Mouse (Mus musculus): ENCODE measurements around the gene Chrna3. TPM values are rescaled to one million over a fixed set of nuclear protein-coding genes. Genes with fewer than 3 reads are reported as not detected.

The Chrna3 gene
- polyA plus RNA-seq, 1 experiment from 2014 or later, result 2.0 TPM

GRCm38 (mm10) chr9:54981291-54982191 is 44.8 kb downstream of the Chrna3 start:
- Histone ChIP-seq H3K4me1 (ENCODE audit: control insufficient read depth, insufficient read depth, low read length) (no peaks in the 10 kb centered on the region), H3K4me2 (ENCODE audit: low read depth, low read length) (peak overlapping the region; percentile 93), H3K36me3 (ENCODE audit: control insufficient read depth, insufficient read depth, low read length) (no peaks in the 10 kb centered on the region), H3K9ac (ENCODE audit: low read depth, low read length) (peak overlapping the region; percentile 63), H3K27me3 (replicated peaks; ENCODE audit: control insufficient read depth, insufficient read depth, low read length) (peaks cover 44% of the 10 kb centered on the region), H3K4me3 (ENCODE audit: low read depth, low read length) (peak overlapping the region; percentile 65), H3K9me3 (ENCODE audit: control insufficient read depth, low read length) (no peaks in the 10 kb centered on the region), H3K27ac (replicated peaks; ENCODE audit: low read depth, low read length) (no peak overlapping the region)
- DNase-seq (ENCODE audit: low spot score), result peak; percentile 71
- under 1% methylated on average over 29 of the region's 85 CpGs for WGBS
- peak; percentile 91 for ATAC-seq (ENCODE audit: low read depth)

- no peaks in the 10 kb centered on the region for H3K36me3 ChIP-seq (ENCODE audit: control insufficient read depth, insufficient read depth, low read length)
- H3K4me1 ChIP-seq (ENCODE audit: control insufficient read depth, insufficient read depth, low read length), result no peaks in the 10 kb centered on the region
- H3K4me3 ChIP-seq (ENCODE audit: low read depth, low read length), result peak within 1 kb of the TSS; percentile 65
- H3K9ac ChIP-seq (ENCODE audit: low read depth, low read length), result peak within 1 kb of the TSS; percentile 63
- peaks cover 43% of the 10 kb centered on the region for H3K27me3 ChIP-seq (replicated peaks; ENCODE audit: control insufficient read depth, insufficient read depth, low read length)
- DNase-seq (ENCODE audit: low spot score) (peak; percentile 18), ATAC-seq (ENCODE audit: low read depth) (no peak)
- WGBS, result 56% methylated on average over 8 of the region's 8 CpGs
- no peak within 1 kb of the TSS for H3K27ac ChIP-seq (replicated peaks; ENCODE audit: low read depth, low read length)
- H3K4me2 ChIP-seq (ENCODE audit: low read depth, low read length), result peak within 1 kb of the TSS; percentile 93
- no peaks in the 10 kb centered on the region for H3K9me3 ChIP-seq (ENCODE audit: control insufficient read depth, low read length)
Observed at GRCm38 (mm10) chr9:54980674-54981073, 45.7 kb downstream of the Chrna3 start, which contains the start of gene Chrna5. Gene Chrna5 (plus strand): TSS chr9:54980880.

DNA sequence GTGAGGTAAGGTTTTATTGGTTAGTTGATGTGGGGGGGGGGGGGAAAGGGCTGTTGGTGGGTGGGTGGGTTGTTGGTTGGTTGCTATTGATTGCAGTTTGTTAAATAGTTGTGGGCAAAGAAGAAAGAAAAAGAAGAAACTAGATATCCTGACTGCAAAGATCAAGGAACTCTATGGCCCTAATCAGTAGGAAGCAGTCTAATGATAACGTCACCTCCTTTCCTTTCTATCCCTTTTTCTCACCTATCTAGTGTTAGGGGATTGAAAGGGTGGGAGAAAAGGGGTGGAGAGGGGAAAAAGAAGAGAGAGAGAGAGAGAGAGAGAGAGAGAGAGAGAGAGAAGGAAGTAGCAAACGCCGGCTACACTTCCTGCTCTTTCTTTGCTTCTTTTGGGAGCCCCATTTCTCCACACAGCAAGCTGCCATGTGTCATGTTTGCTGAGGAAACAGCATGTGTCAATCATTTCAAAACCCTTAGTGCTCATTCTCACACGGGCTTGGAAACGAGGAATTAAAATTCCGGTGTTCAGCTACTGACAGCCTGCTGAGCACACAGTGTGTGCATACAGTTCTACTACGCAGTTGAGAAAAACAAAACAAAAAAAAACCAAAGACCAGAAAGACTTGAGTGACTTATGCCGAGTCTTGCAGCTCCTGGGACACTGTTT is 56.3 kb downstream of the Chrna3 start:
- 54% methylated on average over 8 of the region's 8 CpGs for WGBS
- ATAC-seq (ENCODE audit: low read depth) (no peak), DNase-seq (ENCODE audit: low spot score) (no peak)
- Histone ChIP-seq H3K27me3 (replicated peaks; ENCODE audit: control insufficient read depth, insufficient read depth, low read length) (no peaks in the 10 kb centered on the region), H3K4me1 (ENCODE audit: control insufficient read depth, insufficient read depth, low read length) (no peaks in the 10 kb centered on the region), H3K4me2 (ENCODE audit: low read depth, low read length) (no peak overlapping the region), H3K27ac (replicated peaks; ENCODE audit: low read depth, low read length) (no peak overlapping the region), H3K9ac (ENCODE audit: low read depth, low read length) (no peak overlapping the region), H3K9me3 (ENCODE audit: control insufficient read depth, low read length) (0 out of 2 replicates have a peak, but pooled peaks cover 4% of the 10 kb centered on the region), H3K4me3 (ENCODE audit: low read depth, low read length) (no peak overlapping the region), H3K36me3 (ENCODE audit: control insufficient read depth, insufficient read depth, low read length) (no peaks in the 10 kb centered on the region)

DNA sequence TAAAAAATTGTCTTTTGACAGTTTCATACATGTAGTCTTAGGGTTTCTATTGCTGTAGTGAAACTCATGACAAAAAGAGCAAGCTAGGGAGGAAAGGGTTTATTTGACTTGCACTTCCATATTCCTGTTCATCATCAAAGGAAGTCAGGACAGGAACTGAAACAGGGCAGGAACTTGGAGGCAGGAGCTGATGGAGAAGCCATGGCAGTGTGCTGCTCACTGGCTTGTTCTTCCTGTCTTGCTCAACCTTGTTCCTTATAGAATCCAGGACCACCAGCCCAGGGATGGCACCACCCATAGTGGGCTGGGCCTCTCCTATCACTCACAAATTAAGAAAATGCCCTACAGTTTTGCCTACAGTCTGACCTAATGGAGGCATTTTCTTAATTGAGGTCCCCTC is 62.7 kb downstream of the Chrna3 start:
- H3K9me3 ChIP-seq (ENCODE audit: control insufficient read depth, low read length), result 0 out of 2 replicates have a peak, but pooled peaks cover 4% of the 10 kb centered on the region
- H3K4me1 ChIP-seq (ENCODE audit: control insufficient read depth, insufficient read depth, low read length), result no peaks in the 10 kb centered on the region
- H3K36me3 ChIP-seq (ENCODE audit: control insufficient read depth, insufficient read depth, low read length), result peaks cover 13% of the 10 kb centered on the region
- no peak overlapping the region for H3K9ac ChIP-seq (ENCODE audit: low read depth, low read length)
- no peaks in the 10 kb centered on the region for H3K27me3 ChIP-seq (replicated peaks; ENCODE audit: control insufficient read depth, insufficient read depth, low read length)
- DNase-seq (ENCODE audit: low spot score) (no peak), ATAC-seq (ENCODE audit: low read depth) (no peak)
- H3K27ac ChIP-seq (replicated peaks; ENCODE audit: low read depth, low read length), result no peak overlapping the region
- no peak overlapping the region for H3K4me3 ChIP-seq (ENCODE audit: low read depth, low read length)
- no peak overlapping the region for H3K4me2 ChIP-seq (ENCODE audit: low read depth, low read length)

DNA sequence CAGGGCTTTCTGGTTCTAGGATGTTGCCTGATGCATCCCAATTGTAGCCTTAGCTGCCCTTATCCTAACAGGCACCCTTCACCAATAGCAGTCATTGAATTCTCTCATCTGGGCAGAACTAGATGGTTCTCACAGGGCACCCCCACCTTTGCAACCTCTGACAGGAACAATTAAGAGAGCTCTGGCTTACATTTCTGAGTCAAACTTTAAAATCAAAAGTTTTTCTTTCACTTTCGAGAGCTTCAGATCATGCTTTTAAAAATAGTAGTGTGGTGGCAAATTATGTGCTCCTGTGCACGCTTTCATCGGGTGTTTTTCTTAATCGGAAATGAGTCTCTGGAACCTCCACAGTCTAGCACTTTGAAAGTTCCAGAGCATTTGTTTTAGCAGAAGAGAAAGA is 65.3 kb downstream of the Chrna3 start:
- DNase-seq (ENCODE audit: low spot score), result no peak
- H3K9ac ChIP-seq (ENCODE audit: low read depth, low read length), result no peak overlapping the region
- H3K27ac ChIP-seq (replicated peaks; ENCODE audit: low read depth, low read length), result no peak overlapping the region
- H3K27me3 ChIP-seq (replicated peaks; ENCODE audit: control insufficient read depth, insufficient read depth, low read length), result no peaks in the 10 kb centered on the region
- no peaks in the 10 kb centered on the region for H3K9me3 ChIP-seq (ENCODE audit: control insufficient read depth, low read length)
- H3K4me1 ChIP-seq (ENCODE audit: control insufficient read depth, insufficient read depth, low read length), result no peaks in the 10 kb centered on the region
- WGBS, result 86% methylated on average over 4 of the region's 4 CpGs
- H3K4me2 ChIP-seq (ENCODE audit: low read depth, low read length), result no peak overlapping the region
- H3K4me3 ChIP-seq (ENCODE audit: low read depth, low read length), result no peak overlapping the region
- H3K36me3 ChIP-seq (ENCODE audit: control insufficient read depth, insufficient read depth, low read length), result peaks cover 36% of the 10 kb centered on the region
- no peak for ATAC-seq (ENCODE audit: low read depth)

Other genes with a start within 250 kb of the Chrna3 start
- gene Ireb2, start 162.8 kb downstream of the Chrna3 start, polyA plus RNA-seq (2014; fragmentation: Nextera tagmentation; extraction: Ambion mirVana), result 35.8 and 40.2 TPM in 2 replicates
- gene Hykk, start 109.3 kb downstream of the Chrna3 start, polyA plus RNA-seq (2014; fragmentation: Nextera tagmentation; extraction: Ambion mirVana), result 4.8 and 5.0 TPM in 2 replicates
- 285 and 291 TPM in 2 replicates for gene Psma4, start 75.8 kb downstream of the Chrna3 start, polyA plus RNA-seq (2014; fragmentation: Nextera tagmentation; extraction: Ambion mirVana)
- gene AY074887, start 75.6 kb downstream of the Chrna3 start, polyA plus RNA-seq (2014; fragmentation: Nextera tagmentation; extraction: Ambion mirVana), result 1.0 and 1.2 TPM in 2 replicates
- gene Chrna5, start 45.7 kb downstream of the Chrna3 start, polyA plus RNA-seq (2014; fragmentation: Nextera tagmentation; extraction: Ambion mirVana), result 1.1 and 1.5 TPM in 2 replicates
- 0.78 and 1.3 TPM in 2 replicates for gene Chrnb4, start 22.2 kb upstream of the Chrna3 start, polyA plus RNA-seq (2014; fragmentation: Nextera tagmentation; extraction: Ambion mirVana)
- gene Ube2q2, start 122.3 kb upstream of the Chrna3 start, polyA plus RNA-seq (2014; fragmentation: Nextera tagmentation; extraction: Ambion mirVana), result 32.0 and 34.1 TPM in 2 replicates
- gene Fbxo22, start 182.4 kb upstream of the Chrna3 start, polyA plus RNA-seq (2014; fragmentation: Nextera tagmentation; extraction: Ambion mirVana), result 41.9 and 49.6 TPM in 2 replicates